Mouse (Mus musculus): ENCODE results near the gene Skint7. TPM values are rescaled to one million over a fixed set of nuclear protein-coding genes. Genes with fewer than 3 reads are reported as not detected.
"Not testable (repeated sequence)": the region's sequence is repeated elsewhere in the genome, so short reads cannot be mapped to it uniquely, and the experiment has no call there.

Gene Skint7
- under 1 TPM; 0.21 to 0.28 TPM for total RNA-seq (2021)

GRCm38 (mm10) chr4:111972623-111973022 lies at the start of gene Skint7:
Skint7 (plus strand) TSS chr4:111972923.
- intact Hi-C loops (cut with DNase I) = no loop called here

DNA sequence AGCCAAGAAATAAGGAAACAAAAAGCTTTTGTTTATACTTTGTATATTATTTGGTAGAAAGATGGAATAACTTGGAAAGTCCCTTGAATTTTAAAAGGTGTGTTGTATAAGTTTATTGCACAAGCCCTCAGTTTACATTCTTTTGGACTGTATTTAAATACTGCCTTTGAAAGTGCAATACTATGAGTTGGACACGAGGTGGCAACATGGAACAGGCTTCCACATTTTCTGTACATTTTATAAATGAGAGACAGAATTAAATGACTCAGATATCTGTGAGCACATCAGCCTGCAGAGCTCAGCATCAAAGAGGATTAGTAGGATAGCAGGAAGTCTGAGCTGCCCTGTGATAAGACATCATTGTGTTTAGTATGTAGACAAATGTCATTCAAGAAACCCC lies 11.4 kb upstream of the Skint7 start:
- peak in 1 of 2 experiments; percentile 6 for DNase-seq (ENCODE audit: low spot score in 2 of 2)
- intact Hi-C loops (cut with DNase I) = no loop called here

More at GRCm38 (mm10) chr4:111972623-111973022, at the start of gene Skint7:
- DNase-seq (ENCODE audit: low spot score in 2 of 2) = no peak

GRCm38 (mm10) chr4:111963241-111963640 lies 9.5 kb upstream of the Skint7 start:
- intact Hi-C loops (cut with DNase I); DNase-seq (ENCODE audit: low spot score in 2 of 2): not testable (repeated sequence)

GRCm38 (mm10) chr4:111963669-111964068 lies 9.1 kb upstream of the Skint7 start:
- intact Hi-C loops (cut with DNase I) = no loop called here
- DNase-seq (ENCODE audit: low spot score in 2 of 2) = no peak

DNA sequence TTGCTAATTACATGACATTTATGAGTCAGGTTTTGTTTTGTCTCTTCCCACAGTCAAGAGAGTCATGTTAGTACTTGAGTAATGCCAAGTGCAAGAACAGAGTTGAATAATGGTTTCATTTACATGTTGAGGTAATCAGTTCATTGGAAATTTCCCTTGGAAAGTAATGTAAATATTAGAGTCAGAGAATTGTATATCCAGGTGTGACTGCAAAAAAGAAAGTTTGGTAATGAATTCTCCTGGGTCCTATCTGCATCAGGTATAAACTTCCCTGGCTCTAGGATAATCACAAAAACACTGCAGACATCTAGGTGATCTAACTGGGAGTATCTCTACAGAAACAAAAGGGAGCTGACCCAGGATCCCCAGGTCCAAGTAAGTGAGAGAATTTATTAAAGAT lies 33.2 kb downstream of the Skint7 start, which contains the start of gene Skint1:
Skint1 (plus strand) TSS at position 301 of the 400 bp plus-strand sequence.
- no peak for DNase-seq (ENCODE audit: low spot score in 2 of 2)
- intact Hi-C loops (cut with DNase I) = no loop called here

Other genes starting within 250 kb of the Skint7 start
- not detected for gene Slc5a9, start 70.0 kb upstream of the Skint7 start, total RNA-seq (2021)
- gene Skint8, start 53.5 kb upstream of the Skint7 start, total RNA-seq (2021) = not detected
- gene Skint1, start 33.3 kb downstream of the Skint7 start, total RNA-seq (2021) = not detected
- gene Skint4, start 99.1 kb downstream of the Skint7 start, total RNA-seq (2021) = not detected

Data from left cerebral cortex, postnatal 25 days (tissue).